9 mouse cellular contexts compared by ENCODE assay signal in genomic region chr6:5005491-5006275, GRCm38 (mm10).
DNase-seq lines count a peak whose midpoint lies in the region; ATAC-seq and TF ChIP-seq lines count a peak whose summit lies in the region.
"Had no signal": no experiment of that assay in that cellular context is flagged by ENCODE, and none has a peak within 500 bp of the region (broad histone marks: within the 10 kb centered on the region; RNA-seq: fewer than 3 reads in every experiment).

No protein-coding gene starts in this region.

- H3K4me2 ChIP-seq in kidney, embryonic 15.5 days = peak overlapping the region; percentile 20
- no peak overlapping the region for H3K4me2 ChIP-seq in liver, embryonic 12.5 days

- no peak for TF ChIP-seq POLR2A in thymus, adult 2 months (IDR thresholded peaks at IDR 0.05; ENCODE audit: control insufficient read depth, extremely low read depth, insufficient read depth, low read length, poor library complexity)

- H3K9ac ChIP-seq in kidney, embryonic 15.5 days = no peak overlapping the region
- H3K9ac ChIP-seq in liver, embryonic 12.5 days = no peak overlapping the region

- no peak for TF ChIP-seq CTCF in thymus, adult 2 months (IDR thresholded peaks at IDR 0.05; ENCODE audit: borderline replicate concordance, control insufficient read depth, extremely low read depth, insufficient read depth, low read length, poor library complexity)

- H3K27ac ChIP-seq in kidney, embryonic 15.5 days = peak overlapping the region; percentile 24
- H3K27ac ChIP-seq in heart, embryonic 10.5 days = peak overlapping the region; percentile 82
- H3K27ac ChIP-seq in liver, embryonic 12.5 days = peak overlapping the region; percentile 55; the same call in 1 of the 2 replicates
- H3K27ac ChIP-seq in thymus, adult 2 months (ENCODE audit: control insufficient read depth, insufficient read depth, low read length) = no peak overlapping the region

- H3K36me3 ChIP-seq in kidney, embryonic 15.5 days = no peaks in the 10 kb centered on the region
- no peaks in the 10 kb centered on the region for H3K36me3 ChIP-seq in heart, embryonic 10.5 days
- H3K36me3 ChIP-seq in liver, embryonic 12.5 days = no peaks in the 10 kb centered on the region
- no peaks in the 10 kb centered on the region for H3K36me3 ChIP-seq in thymus, adult 2 months (ENCODE audit: control insufficient read depth, insufficient read depth, low read length)
- H3K36me3 ChIP-seq: G1E had no signal

- DNase-seq in kidney, postnatal 14 days = no peak
- peak; percentile 14 for DNase-seq in adrenal gland, postnatal 25 days
- peak; percentile 86 for DNase-seq in heart, embryonic 10.5 days (ENCODE audit: low spot score)
- DNase-seq in thymus, adult 2 months = no peak
- DNase-seq in thymus, adult 18-20 months = no peak
- no peak for DNase-seq in frontal cortex, postnatal 25 days (ENCODE audit: low spot score in 2 of 2)

- WGBS in kidney, embryonic 15.5 days = 35% methylated on average over 22 of the region's 22 CpGs
- 26% methylated on average over 22 of the region's 22 CpGs for WGBS in heart, embryonic 10.5 days
- 59% methylated on average over 22 of the region's 22 CpGs for WGBS in liver, embryonic 12.5 days (ENCODE audit: insufficient replicate concordance)
- 92% methylated on average over 22 of the region's 22 CpGs for WGBS in thymus, adult 2 months

- H3K27me3 ChIP-seq in kidney, embryonic 15.5 days = no peaks in the 10 kb centered on the region
- H3K27me3 ChIP-seq in heart, embryonic 10.5 days (ENCODE audit: insufficient read depth, poor library complexity, severe bottlenecking) = no peaks in the 10 kb centered on the region
- no peaks in the 10 kb centered on the region for H3K27me3 ChIP-seq in liver, embryonic 12.5 days (replicated peaks)
- H3K27me3 ChIP-seq in thymus, adult 2 months (ENCODE audit: control insufficient read depth, insufficient read depth, low read length) = no peaks in the 10 kb centered on the region

- peaks cover 35% of the 10 kb centered on the region for H3K4me1 ChIP-seq in kidney, embryonic 15.5 days
- H3K4me1 ChIP-seq in heart, embryonic 10.5 days = peaks cover 45% of the 10 kb centered on the region
- peaks cover 12% of the 10 kb centered on the region for H3K4me1 ChIP-seq in liver, embryonic 12.5 days
- no peaks in the 10 kb centered on the region for H3K4me1 ChIP-seq in thymus, adult 2 months (replicated peaks; ENCODE audit: control insufficient read depth, insufficient read depth, low read length)

- H3K9me3 ChIP-seq in kidney, embryonic 15.5 days (replicated peaks) = no peaks in the 10 kb centered on the region
- H3K9me3 ChIP-seq in heart, embryonic 10.5 days = no peaks in the 10 kb centered on the region
- no peaks in the 10 kb centered on the region for H3K9me3 ChIP-seq in liver, embryonic 12.5 days (replicated peaks)
- H3K9me3 ChIP-seq: G1E had no signal

- H3K4me3 ChIP-seq in kidney, embryonic 15.5 days (replicated peaks) = no peak overlapping the region
- peak overlapping the region; percentile 31; the same call in 1 of the 2 replicates for H3K4me3 ChIP-seq in heart, embryonic 10.5 days
- no peak overlapping the region for H3K4me3 ChIP-seq in liver, embryonic 12.5 days
- H3K4me3 ChIP-seq in thymus, adult 2 months (ENCODE audit: control insufficient read depth, insufficient read depth, low read length) = no peak overlapping the region

- peak; percentile 95 for ATAC-seq in kidney, embryonic 15.5 days (replicated peaks; ENCODE audit: low FRiP score)
- no peak for ATAC-seq in liver, embryonic 12.5 days

Comparison
In these comparisons a context has a peak if more than half of its experiments do, and no peak if none do; other contexts are left out.
1. DNase-seq: peak in adrenal gland, postnatal 25 days (single experiment) and heart, embryonic 10.5 days (single experiment); none in kidney, postnatal 14 days (single experiment), thymus, adult 2 months (single experiment), thymus, adult 18-20 months (0 of 2) and frontal cortex, postnatal 25 days (0 of 2).